Mouse (Mus musculus) c-Kit-positive CD71-negative TER-119-negative erythroid progenitor cells, embryonic 14.5 days (primary cell): Measurements from ENCODE around the gene Zfp979.
"Not testable (repeated sequence)": the region's sequence is repeated elsewhere in the genome, so short reads cannot be mapped to it uniquely, and the experiment has no call there.

ENCODE experiments used
- DNase-seq: peaks from one replicate; pipeline ENCODE4 v3.0.0-alpha.2; 2013; ENCODE audit warnings: low read depth

The Zfp979 gene

DNA sequence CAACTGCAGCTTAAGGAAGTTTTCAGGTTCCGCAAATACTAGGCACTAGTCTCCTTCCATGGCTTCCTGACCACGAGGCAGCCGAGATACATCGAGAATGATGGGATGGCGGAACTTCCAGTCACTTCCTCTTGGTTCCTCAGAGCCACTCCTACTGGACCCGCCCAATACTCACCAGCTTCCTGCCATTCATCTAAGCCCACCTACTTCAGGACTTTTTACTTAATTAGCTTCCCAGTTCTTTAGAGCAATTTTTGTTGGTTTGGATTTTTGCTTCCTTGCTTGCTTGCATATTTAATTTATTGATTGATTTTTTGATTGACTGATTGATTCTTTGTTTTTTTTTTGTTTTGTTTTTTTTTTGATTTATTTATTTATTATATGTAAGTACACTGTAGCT lies at the start of gene Zfp979:
Gene Zfp979 (minus strand): TSS at position 101 of the 400 bp plus-strand sequence.
- DNase-seq, result not testable (repeated sequence)

- DNase-seq, result not testable (repeated sequence)
Observed at GRCm38 (mm10) chr4:147655245-147655644, 12.9 kb upstream of the Zfp979 start.

GRCm38 (mm10) chr4:147647407-147647806 lies 5.1 kb upstream of the Zfp979 start:
- DNase-seq, result not testable (repeated sequence)

- DNase-seq, result not testable (repeated sequence)
Observed at GRCm38 (mm10) chr4:147641932-147642331, 381 bp downstream of the Zfp979 start.

GRCm38 (mm10) chr4:147633818-147634262 lies 8.5 kb downstream of the Zfp979 start:
- DNase-seq, result not testable (repeated sequence)

DNA sequence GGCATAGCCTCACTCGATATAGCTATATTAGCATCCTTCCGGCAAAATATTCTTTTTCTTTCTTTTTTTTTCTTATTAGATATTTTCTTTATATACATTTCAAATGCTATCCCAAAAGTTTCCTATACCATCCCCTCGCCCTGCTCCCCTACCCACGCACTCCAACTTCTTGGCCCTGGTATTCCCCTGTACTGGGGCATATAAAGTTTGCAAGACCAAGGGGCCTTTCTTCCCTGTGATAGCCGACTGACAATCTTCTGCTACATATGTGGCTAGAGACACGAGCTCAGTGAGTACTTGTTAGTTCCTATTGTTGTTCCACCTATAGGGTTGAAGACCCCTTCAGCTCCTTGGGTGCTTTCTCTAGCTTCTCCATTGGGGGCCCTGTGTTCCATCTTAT lies 35.8 kb downstream of the Zfp979 start:
- not testable (repeated sequence) for DNase-seq

DNA sequence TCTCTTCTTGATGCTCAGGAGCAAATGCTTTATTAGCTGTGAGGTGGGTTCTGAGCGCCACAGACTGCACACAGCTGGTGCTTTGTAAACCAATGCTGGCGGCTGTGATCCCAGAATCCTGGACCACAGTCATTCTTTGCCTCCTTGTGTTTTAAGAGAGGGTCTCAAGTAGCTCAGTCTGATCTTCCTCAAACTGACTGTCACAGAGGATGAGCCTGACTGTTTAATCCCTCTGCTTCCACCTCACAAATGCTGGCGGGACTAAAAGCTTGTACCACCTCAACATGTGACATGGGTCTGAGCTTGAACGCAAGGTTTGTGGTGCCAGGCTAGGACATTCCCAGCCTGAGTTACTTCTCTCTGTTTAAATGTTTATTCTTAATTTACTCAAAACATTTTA lies 36.8 kb downstream of the Zfp979 start:
- no peak for DNase-seq

DNA sequence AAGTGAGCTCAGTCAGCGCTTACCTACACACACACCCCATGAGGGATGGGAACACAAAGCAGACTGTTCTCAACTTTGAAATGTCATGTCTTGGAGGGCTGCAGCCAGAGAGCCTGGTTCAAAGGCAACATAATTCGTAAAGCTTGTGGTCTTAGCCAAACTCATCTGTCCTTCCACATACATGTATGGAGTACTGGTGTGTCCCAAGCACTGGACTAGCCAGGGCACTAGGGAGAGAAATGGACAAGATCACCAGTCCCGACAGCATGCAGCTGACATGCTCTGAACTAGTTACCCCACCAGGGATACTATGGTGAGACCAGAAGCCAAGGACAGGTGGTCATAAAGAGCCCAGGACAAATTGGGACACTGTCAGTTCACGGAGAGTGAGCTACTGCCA lies 38.5 kb downstream of the Zfp979 start:
- no peak for DNase-seq

- DNase-seq, result no peak
Observed at GRCm38 (mm10) chr4:147601881-147602280, 40.4 kb downstream of the Zfp979 start.

DNA sequence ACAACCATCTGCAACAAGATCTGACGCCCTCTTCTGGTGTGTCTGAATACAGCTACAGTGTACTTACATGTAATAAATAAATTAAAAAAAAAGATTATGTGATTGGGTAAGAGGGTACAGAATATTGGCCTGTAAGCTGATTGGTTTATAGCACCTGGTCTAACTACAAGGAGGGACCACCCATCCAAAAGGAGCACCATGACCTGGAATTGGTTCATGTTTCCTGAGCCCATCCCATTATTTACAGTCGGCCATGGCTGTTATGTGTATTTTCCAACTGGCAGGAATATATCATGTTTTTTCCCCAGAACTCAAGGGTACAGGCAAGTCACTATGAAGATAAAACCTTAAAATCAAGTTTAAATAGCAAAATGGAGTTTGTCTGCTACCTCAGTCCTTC lies 43.5 kb downstream of the Zfp979 start:
- no peak for DNase-seq

- DNase-seq, result no peak
Observed at GRCm38 (mm10) chr4:147597685-147598084, 44.6 kb downstream of the Zfp979 start.

GRCm38 (mm10) chr4:147594630-147595029 lies 47.7 kb downstream of the Zfp979 start:
- not testable (repeated sequence) for DNase-seq

DNA sequence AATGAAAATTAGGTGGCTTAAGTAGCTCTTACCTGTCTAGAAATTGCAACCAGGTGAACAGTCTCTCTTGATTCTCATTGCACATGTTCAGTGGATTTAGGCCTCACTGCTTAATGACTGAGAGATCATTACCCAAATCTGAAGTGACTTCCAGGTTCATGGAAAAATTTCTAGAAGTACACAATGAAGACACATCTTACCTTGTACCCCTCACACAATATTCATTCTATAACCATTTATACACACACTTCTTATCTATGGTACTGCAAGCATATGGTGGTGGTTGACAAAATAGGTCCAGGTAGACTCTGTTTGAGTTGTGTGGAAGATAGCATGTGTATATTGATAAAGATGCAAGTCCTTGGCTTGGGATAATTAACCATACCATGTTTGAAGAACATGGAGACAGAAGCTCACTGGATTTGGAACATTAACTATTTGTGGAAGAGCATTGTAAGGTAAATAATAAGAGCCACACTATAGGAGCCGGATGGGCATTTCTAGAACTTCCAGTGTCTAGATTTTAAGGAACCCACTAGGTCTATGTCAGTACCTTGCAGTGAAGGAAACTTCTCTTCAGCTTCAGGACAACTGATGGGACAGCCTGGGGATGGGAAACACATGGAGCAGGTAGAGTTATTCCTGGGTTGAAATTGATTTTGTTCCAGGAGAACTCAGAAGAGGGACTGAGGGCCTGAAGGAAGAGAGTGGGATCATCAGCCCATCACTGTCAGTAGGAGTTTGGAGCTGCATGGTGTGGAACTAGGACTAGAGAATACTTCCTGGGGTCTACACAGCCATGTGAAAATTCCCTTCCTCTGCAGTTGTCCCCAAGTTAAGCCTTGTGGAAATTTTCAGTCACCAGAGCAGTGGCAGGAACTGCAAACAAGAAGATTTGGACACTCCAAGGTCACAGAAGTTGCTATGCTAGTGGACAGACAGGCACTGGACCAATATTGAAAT lies 55.5 kb downstream of the Zfp979 start:
- no peak for DNase-seq

- DNase-seq, result not testable (repeated sequence)
Observed at GRCm38 (mm10) chr4:147579371-147579770, 62.9 kb downstream of the Zfp979 start.

GRCm38 (mm10) chr4:147571156-147571555 lies 71.2 kb downstream of the Zfp979 start:
- DNase-seq, result not testable (repeated sequence)

GRCm38 (mm10) chr4:147565426-147566220 lies 76.7 kb downstream of the Zfp979 start:
- DNase-seq, result no peak
